Mouse (Mus musculus) heart, adult 2 months (tissue): Measurements from ENCODE around the gene P2ry2.

Experiments used
- CTCF ChIP-seq: fragments of 200-600 bp; IDR thresholded peaks from 2 replicates; pipeline ENCODE4 v1.8.1; 2022; ENCODE audit warnings: antibody characterized with exemption, mild to moderate bottlenecking, moderate library complexity
- EP300 ChIP-seq: fragments of 200-500 bp; IDR thresholded peaks from 2 replicates; pipeline ENCODE4 v1.6.1; 2011; ENCODE audit warnings: low read depth, low read length, control low read depth; ENCODE audit not compliant: insufficient read depth
- POLR2A ChIP-seq: fragments of 200-500 bp; IDR thresholded peaks from 2 replicates; pipeline ENCODE4 v1.6.1; 2011; ENCODE audit warnings: mild to moderate bottlenecking, low read depth, low read length, control low read depth; ENCODE audit not compliant: insufficient read depth

- TF ChIP-seq CTCF (no peak), EP300 (peak; percentile 82), POLR2A (peak; percentile 29; the same call in 1 of the 2 replicates)
Measured at GRCm38 (mm10) chr7:100995260-100995864, 17.3 kb downstream of the P2ry2 start.
